Mouse (Mus musculus) midbrain, embryonic 15.5 days (tissue): ENCODE measurements around the gene Crybg3. TPM values are rescaled to one million over a fixed set of nuclear protein-coding genes. Genes with fewer than 3 reads are reported as not detected.

Source experiments
- ATAC-seq: fragments of 200-750 bp; cut with Nextera tagmentation; replicated peaks from 2 replicates; pipeline ENCODE4 v1.8.0; 2017; ENCODE audit warnings: moderate TSS enrichment
- H3K27ac ChIP-seq: fragments of 300-500 bp; sonication (generic); 2 replicates; pipeline ENCODE4 v1.5.1; 2015; ENCODE audit warnings: mild to moderate bottlenecking, inconsistent platforms
- H3K27me3 ChIP-seq: fragments of 300-500 bp; sonication (generic); replicated peaks from 2 replicates; pipeline ENCODE4 v1.6.1; 2015; ENCODE audit warnings: inconsistent platforms
- H3K36me3 ChIP-seq: fragments of 300-500 bp; sonication (generic); replicated peaks from 2 replicates; pipeline ENCODE4 v1.6.1; 2015; ENCODE audit warnings: inconsistent platforms
- H3K4me1 ChIP-seq: fragments of 300-500 bp; sonication (generic); 2 replicates; pipeline ENCODE4 v1.6.1; 2015; ENCODE audit warnings: inconsistent platforms
- H3K4me2 ChIP-seq: fragments of 300-500 bp; sonication (generic); 2 replicates; pipeline ENCODE4 v1.6.1; 2015; ENCODE audit warnings: inconsistent platforms, mild to moderate bottlenecking, moderate library complexity
- H3K4me3 ChIP-seq: fragments of 300-500 bp; sonication (generic); 2 replicates; pipeline ENCODE4 v1.5.1; 2015; ENCODE audit warnings: mild to moderate bottlenecking, inconsistent platforms
- H3K9ac ChIP-seq: fragments of 300-500 bp; sonication (generic); 2 replicates; pipeline ENCODE4 v1.6.1; 2015; ENCODE audit warnings: mild to moderate bottlenecking, inconsistent platforms
- H3K9me3 ChIP-seq: fragments of 300-500 bp; sonication (generic); 2 replicates; pipeline ENCODE4 v1.6.1; 2016; ENCODE audit warnings: inconsistent platforms
- WGBS: fragments of 180-500 bp; shearing (Covaris S2); methylation state at CpG from one replicate; pipeline ENCODE4 v1.1.7; 2015; ENCODE audit warnings: mixed read lengths; 5-methylcytosine and 5-hydroxymethylcytosine counted together
- polyA plus RNA-seq: library from polyadenylated mRNA; unstranded; fragments of >200 nt; fragmentation: Nextera tagmentation; extraction: Ambion mirVana; gene quantifications from 2 replicates; pipeline ENCODE4 v1.2.1, GENCODE M21; 2015

Gene Crybg3
- polyA plus RNA-seq, 1 experiment from 2014 or later: 3.0 TPM

- WGBS: 93% methylated on average over 8 of the region's 8 CpGs
- no peak overlapping the region for H3K27ac ChIP-seq
- H3K27me3 ChIP-seq: no peaks in the 10 kb centered on the region
- H3K4me3 ChIP-seq: no peak overlapping the region
- H3K36me3 ChIP-seq: no peaks in the 10 kb centered on the region
- no peak overlapping the region for H3K9ac ChIP-seq
- no peak for ATAC-seq
- H3K4me2 ChIP-seq: no peak overlapping the region
- no peaks in the 10 kb centered on the region for H3K4me1 ChIP-seq
- H3K9me3 ChIP-seq: no peaks in the 10 kb centered on the region
Observed at GRCm38 (mm10) chr16:59570807-59571206, 30.0 kb downstream of the Crybg3 start.

- 75% methylated on average over 8 of the region's 8 CpGs for WGBS
- Histone ChIP-seq H3K27me3 (no peaks in the 10 kb centered on the region), H3K9ac (no peak overlapping the region), H3K4me1 (no peaks in the 10 kb centered on the region), H3K27ac (no peak overlapping the region), H3K4me3 (no peak overlapping the region), H3K36me3 (no peaks in the 10 kb centered on the region), H3K4me2 (no peak overlapping the region), H3K9me3 (no peaks in the 10 kb centered on the region)
- ATAC-seq: no peak
Observed at GRCm38 (mm10) chr16:59569837-59570236, 30.9 kb downstream of the Crybg3 start.

- 60% methylated on average over 9 of the region's 10 CpGs for whole genome bisulfite sequencing
- H3K4me2 ChIP-seq: no peak overlapping the region
- no peak overlapping the region for H3K9ac ChIP-seq
- H3K36me3 ChIP-seq: no peaks in the 10 kb centered on the region
- H3K4me1 ChIP-seq: no peaks in the 10 kb centered on the region
- no peaks in the 10 kb centered on the region for H3K9me3 ChIP-seq
- ATAC-seq: no peak
- no peaks in the 10 kb centered on the region for H3K27me3 ChIP-seq
- no peak overlapping the region for H3K27ac ChIP-seq
- no peak overlapping the region for H3K4me3 ChIP-seq
Observed at GRCm38 (mm10) chr16:59567721-59568381, 32.9 kb downstream of the Crybg3 start.

- no peak overlapping the region for H3K27ac ChIP-seq
- no peak overlapping the region for H3K4me3 ChIP-seq
- no peak overlapping the region for H3K9ac ChIP-seq
- no peak overlapping the region for H3K4me2 ChIP-seq
- H3K36me3 ChIP-seq: no peaks in the 10 kb centered on the region
- no peaks in the 10 kb centered on the region for H3K9me3 ChIP-seq
- no peak for ATAC-seq
- no peaks in the 10 kb centered on the region for H3K4me1 ChIP-seq
- 91% methylated on average over 4 of the region's 4 CpGs for WGBS
- H3K27me3 ChIP-seq: no peaks in the 10 kb centered on the region
Observed at GRCm38 (mm10) chr16:59566437-59566836, 34.3 kb downstream of the Crybg3 start.

GRCm38 (mm10) chr16:59565631-59566030 is 35.1 kb downstream of the Crybg3 start:
- H3K36me3 ChIP-seq: no peaks in the 10 kb centered on the region

GRCm38 (mm10) chr16:59564025-59564424 is 36.8 kb downstream of the Crybg3 start:
- Histone ChIP-seq H3K27me3 (no peaks in the 10 kb centered on the region), H3K9ac (no peak overlapping the region), H3K36me3 (no peaks in the 10 kb centered on the region), H3K27ac (no peak overlapping the region), H3K9me3 (no peaks in the 10 kb centered on the region), H3K4me1 (no peaks in the 10 kb centered on the region), H3K4me2 (no peak overlapping the region), H3K4me3 (no peak overlapping the region)
- no peak for ATAC-seq
- WGBS: 76% methylated on average over 5 of the region's 5 CpGs

More at GRCm38 (mm10) chr16:59565631-59566030, 35.1 kb downstream of the Crybg3 start:
- ATAC-seq: no peak
- Histone ChIP-seq H3K4me2 (no peak overlapping the region), H3K27ac (no peak overlapping the region), H3K9me3 (no peaks in the 10 kb centered on the region), H3K4me3 (no peak overlapping the region), H3K4me1 (no peaks in the 10 kb centered on the region), H3K27me3 (no peaks in the 10 kb centered on the region), H3K9ac (no peak overlapping the region)
- WGBS: 51% methylated on average over 2 of the region's 2 CpGs

GRCm38 (mm10) chr16:59559300-59560200 is 41.2 kb downstream of the Crybg3 start:
- no peaks in the 10 kb centered on the region for H3K9me3 ChIP-seq
- no peak overlapping the region for H3K4me3 ChIP-seq
- no peaks in the 10 kb centered on the region for H3K27me3 ChIP-seq
- H3K4me2 ChIP-seq: no peak overlapping the region
- no peak overlapping the region for H3K27ac ChIP-seq
- H3K9ac ChIP-seq: no peak overlapping the region
- H3K4me1 ChIP-seq: no peaks in the 10 kb centered on the region
- 82% methylated on average over 22 of the region's 22 CpGs for WGBS
- ATAC-seq: no peak
- no peaks in the 10 kb centered on the region for H3K36me3 ChIP-seq

- H3K4me2 ChIP-seq: no peak overlapping the region
- no peaks in the 10 kb centered on the region for H3K36me3 ChIP-seq
- H3K9me3 ChIP-seq: no peaks in the 10 kb centered on the region
- H3K9ac ChIP-seq: no peak overlapping the region
- no peak for ATAC-seq
- H3K27ac ChIP-seq: no peak overlapping the region
- no peaks in the 10 kb centered on the region for H3K27me3 ChIP-seq
- 94% methylated on average over 10 of the region's 10 CpGs for WGBS
- no peak overlapping the region for H3K4me3 ChIP-seq
- no peaks in the 10 kb centered on the region for H3K4me1 ChIP-seq
Observed at GRCm38 (mm10) chr16:59558916-59559299, 41.9 kb downstream of the Crybg3 start.

- Histone ChIP-seq H3K4me1 (peaks cover 2% of the 10 kb centered on the region), H3K27ac (no peak overlapping the region), H3K4me3 (no peak overlapping the region), H3K9ac (no peak overlapping the region), H3K27me3 (no peaks in the 10 kb centered on the region), H3K36me3 (no peaks in the 10 kb centered on the region), H3K4me2 (no peak overlapping the region), H3K9me3 (no peaks in the 10 kb centered on the region)
- 84% methylated on average over 12 of the region's 12 CpGs for WGBS
- no peak for ATAC-seq
Observed at GRCm38 (mm10) chr16:59553490-59554161, 47.2 kb downstream of the Crybg3 start.

GRCm38 (mm10) chr16:59551507-59551906 is 49.3 kb downstream of the Crybg3 start:
- Histone ChIP-seq H3K4me2 (no peak overlapping the region), H3K4me3 (no peak overlapping the region), H3K27me3 (no peaks in the 10 kb centered on the region), H3K36me3 (no peaks in the 10 kb centered on the region), H3K4me1 (peaks cover 19% of the 10 kb centered on the region), H3K9ac (no peak overlapping the region), H3K9me3 (no peaks in the 10 kb centered on the region), H3K27ac (no peak overlapping the region)
- no peak for ATAC-seq
- 89% methylated on average over 5 of the region's 5 CpGs for WGBS

GRCm38 (mm10) chr16:59549631-59550030 is 51.1 kb downstream of the Crybg3 start:
- H3K4me3 ChIP-seq: no peak overlapping the region
- no peak overlapping the region for H3K27ac ChIP-seq
- peak; percentile 71; the same call in 1 of the 2 replicates for ATAC-seq
- 87% methylated on average over 15 of the region's 15 CpGs for WGBS
- H3K9me3 ChIP-seq: no peaks in the 10 kb centered on the region
- H3K36me3 ChIP-seq: no peaks in the 10 kb centered on the region
- H3K4me2 ChIP-seq: no peak overlapping the region
- H3K27me3 ChIP-seq: no peaks in the 10 kb centered on the region
- peaks cover 19% of the 10 kb centered on the region for H3K4me1 ChIP-seq
- H3K9ac ChIP-seq: no peak overlapping the region

- Histone ChIP-seq H3K4me1 (peaks cover 19% of the 10 kb centered on the region), H3K27me3 (no peaks in the 10 kb centered on the region), H3K9me3 (no peaks in the 10 kb centered on the region), H3K36me3 (no peaks in the 10 kb centered on the region), H3K4me2 (no peak overlapping the region), H3K27ac (0 out of 2 replicates have a peak overlapping the region, but pooled peaks have one; percentile 34), H3K4me3 (no peak overlapping the region), H3K9ac (no peak overlapping the region)
- WGBS: 79% methylated on average over 4 of the region's 4 CpGs
- ATAC-seq: peak; percentile 70
Observed at GRCm38 (mm10) chr16:59548582-59548947, 52.2 kb downstream of the Crybg3 start.
